Mouse (Mus musculus): ENCODE measurements at regions not wholly inside any gene's neighbourhood (a gene's known extent, or its start where the extent isn't known, plus 50 kb on each side); places are given as distances from the start of the nearest gene placed in this dataset.
A peak's percentile ranks its signal among the peaks of the same experiment; 100 is the strongest.

DNA sequence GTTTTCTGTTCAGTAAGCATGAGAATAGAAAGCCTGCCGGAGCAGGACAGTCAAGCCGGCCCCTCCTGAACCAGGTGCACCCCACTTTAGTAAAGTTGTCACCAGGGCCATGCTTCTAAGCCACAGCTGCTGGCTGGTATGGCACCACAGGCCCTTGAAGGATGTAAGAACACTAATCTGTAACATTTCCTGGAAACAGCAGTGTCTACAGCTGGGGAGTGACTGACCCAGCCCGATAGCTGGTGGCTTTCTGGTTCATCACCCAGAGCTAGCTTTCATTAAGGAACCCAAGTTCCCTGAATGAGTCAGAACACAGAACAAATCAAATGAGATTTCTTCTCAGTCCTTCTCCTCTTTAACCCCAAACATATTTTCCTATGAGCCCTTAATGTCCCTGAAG, 82.4 kb upstream of the Nkx1-1 start:
- H3K36me3 ChIP-seq (ENCODE audit: control insufficient read depth, insufficient read depth, low read length, poor library complexity, severe bottlenecking): peaks cover 9% of the 10 kb centered on the region; the same call in 1 of the 2 replicates
- H3K4me1 ChIP-seq (ENCODE audit: control insufficient read depth in 2 of 2, insufficient read depth in 2 of 2, low read length in 2 of 2, poor library complexity in 1 of 2): peaks cover 9 to 24% of the 10 kb centered on the region in 2 experiments; a peak in 3 of 4 replicates
- in situ Hi-C loops (cut with MboI; ENCODE audit: low sequenced_read_pairs in 2 of 2, unreplicated experiment in 2 of 2): loop anchor here in 1 of 2 experiments (25.0 kb wide), 1 partner anchor 104 kb away; no protein-coding TSS in a partner anchor
- TF ChIP-seq HCFC1 (IDR thresholded peaks at IDR 0.05; ENCODE audit: borderline replicate concordance, insufficient read depth, low read length) (no peak), ZNF384 (IDR thresholded peaks at IDR 0.05; ENCODE audit: low read depth, low read length) (no peak), ZC3H11A (IDR thresholded peaks at IDR 0.05; ENCODE audit: borderline replicate concordance, low read depth, low read length) (no peak), MAFK (IDR thresholded peaks at IDR 0.05; ENCODE audit: insufficient read depth, low read depth, low read length) (no peak), CHD2 (IDR thresholded peaks at IDR 0.05; ENCODE audit: low read depth, low read length) (no peak)
- H3K9ac ChIP-seq (ENCODE audit: insufficient read depth, low read depth, low read length, poor library complexity, severe bottlenecking): no peak overlapping the region
- no peak overlapping the region for H3K4me3 ChIP-seq (ENCODE audit: insufficient read depth in 1 of 2, low read depth in 1 of 2, low read length in 2 of 2, poor library complexity in 1 of 2, severe bottlenecking in 1 of 2)
- no peak for DNase-seq (ENCODE audit: low read depth, low spot score)
- no peak overlapping the region for H3K27ac ChIP-seq (ENCODE audit: insufficient read depth, low read depth, low read length, poor library complexity, severe bottlenecking)
- H3K9me3 ChIP-seq (ENCODE audit: control insufficient read depth, insufficient read depth, low read depth, low read length): no peaks in the 10 kb centered on the region

- Histone ChIP-seq H3K4me1 (ENCODE audit: control insufficient read depth in 2 of 2, insufficient read depth in 2 of 2, low read length in 2 of 2, poor library complexity in 1 of 2) (peaks cover 2 to 5% of the 10 kb centered on the region in 2 experiments; a peak in 1 of 4 replicates), H3K9ac (ENCODE audit: insufficient read depth, low read depth, low read length, poor library complexity, severe bottlenecking) (peak overlapping the region; percentile 14; the same call in 1 of the 2 replicates), H3K36me3 (ENCODE audit: control insufficient read depth, insufficient read depth, low read length, poor library complexity, severe bottlenecking) (peaks cover 9% of the 10 kb centered on the region), H3K4me3 (ENCODE audit: insufficient read depth in 1 of 2, low read depth in 1 of 2, low read length in 2 of 2, poor library complexity in 1 of 2, severe bottlenecking in 1 of 2) (peak overlapping the region; percentile 33 to 47), H3K27ac (ENCODE audit: insufficient read depth, low read depth, low read length, poor library complexity, severe bottlenecking) (no peak overlapping the region), H3K9me3 (ENCODE audit: control insufficient read depth, insufficient read depth, low read depth, low read length) (no peaks in the 10 kb centered on the region)
- in situ Hi-C loops (cut with MboI; ENCODE audit: low sequenced_read_pairs in 2 of 2, unreplicated experiment in 2 of 2): loop anchor here in 1 of 2 experiments (25.0 kb wide), 1 partner anchor 100 kb away; no protein-coding TSS in a partner anchor
- no peak for TF ChIP-seq ZNF384 (IDR thresholded peaks at IDR 0.05; ENCODE audit: low read depth, low read length)
- no peak for TF ChIP-seq CHD2 (IDR thresholded peaks at IDR 0.05; ENCODE audit: low read depth, low read length)
- no peak for TF ChIP-seq HCFC1 (IDR thresholded peaks at IDR 0.05; ENCODE audit: borderline replicate concordance, insufficient read depth, low read length)
- no peak for TF ChIP-seq MAFK (IDR thresholded peaks at IDR 0.05; ENCODE audit: insufficient read depth, low read depth, low read length)
- no peak for TF ChIP-seq ZC3H11A (IDR thresholded peaks at IDR 0.05; ENCODE audit: borderline replicate concordance, low read depth, low read length)
- DNase-seq (ENCODE audit: low read depth, low spot score): no peak
Measured at GRCm38 (mm10) chr5:33512253-33512884, 78.6 kb upstream of the Nkx1-1 start.

- Histone ChIP-seq H3K36me3 (ENCODE audit: control insufficient read depth, insufficient read depth, low read length, poor library complexity, severe bottlenecking) (peaks cover 9% of the 10 kb centered on the region), H3K9me3 (ENCODE audit: control insufficient read depth, insufficient read depth, low read depth, low read length) (no peaks in the 10 kb centered on the region), H3K4me3 (ENCODE audit: insufficient read depth in 1 of 2, low read depth in 1 of 2, low read length in 2 of 2, poor library complexity in 1 of 2, severe bottlenecking in 1 of 2) (peak overlapping the region; percentile 33 to 47), H3K27ac (ENCODE audit: insufficient read depth, low read depth, low read length, poor library complexity, severe bottlenecking) (no peak overlapping the region), H3K9ac (ENCODE audit: insufficient read depth, low read depth, low read length, poor library complexity, severe bottlenecking) (peak overlapping the region; percentile 14; the same call in 1 of the 2 replicates), H3K4me1 (ENCODE audit: control insufficient read depth in 2 of 2, insufficient read depth in 2 of 2, low read length in 2 of 2, poor library complexity in 1 of 2) (peaks cover 2 to 3% of the 10 kb centered on the region in 2 experiments; a peak in 1 of 4 replicates)
- no peak for TF ChIP-seq MAFK (IDR thresholded peaks at IDR 0.05; ENCODE audit: insufficient read depth, low read depth, low read length)
- no peak for TF ChIP-seq ZNF384 (IDR thresholded peaks at IDR 0.05; ENCODE audit: low read depth, low read length)
- no peak for TF ChIP-seq CHD2 (IDR thresholded peaks at IDR 0.05; ENCODE audit: low read depth, low read length)
- TF ChIP-seq HCFC1 (IDR thresholded peaks at IDR 0.05; ENCODE audit: borderline replicate concordance, insufficient read depth, low read length): no peak
- TF ChIP-seq ZC3H11A (IDR thresholded peaks at IDR 0.05; ENCODE audit: borderline replicate concordance, low read depth, low read length): no peak
- in situ Hi-C loops (cut with MboI; ENCODE audit: low sequenced_read_pairs in 2 of 2, unreplicated experiment in 2 of 2): loop anchor here in 1 of 2 experiments (25.0 kb wide), 1 partner anchor 99 kb away; no protein-coding TSS in a partner anchor
- no peak for DNase-seq (ENCODE audit: low read depth, low spot score)
Measured at GRCm38 (mm10) chr5:33511529-33512252, 77.9 kb upstream of the Nkx1-1 start.

GRCm38 (mm10) chr5:33505786-33506185, 72.0 kb upstream of the Nkx1-1 start:
- TF ChIP-seq HCFC1 (IDR thresholded peaks at IDR 0.05; ENCODE audit: borderline replicate concordance, insufficient read depth, low read length): no peak
- no peak for TF ChIP-seq MAFK (IDR thresholded peaks at IDR 0.05; ENCODE audit: insufficient read depth, low read depth, low read length)
- no peak for TF ChIP-seq ZNF384 (IDR thresholded peaks at IDR 0.05; ENCODE audit: low read depth, low read length)
- TF ChIP-seq ZC3H11A (IDR thresholded peaks at IDR 0.05; ENCODE audit: borderline replicate concordance, low read depth, low read length): no peak
- TF ChIP-seq CHD2 (IDR thresholded peaks at IDR 0.05; ENCODE audit: low read depth, low read length): no peak
- Histone ChIP-seq H3K4me1 (ENCODE audit: control insufficient read depth in 2 of 2, insufficient read depth in 2 of 2, low read length in 2 of 2, poor library complexity in 1 of 2) (peaks cover 0 to 17% of the 10 kb centered on the region in 2 experiments; a peak in 1 of 4 replicates), H3K9me3 (ENCODE audit: control insufficient read depth, insufficient read depth, low read depth, low read length) (no peaks in the 10 kb centered on the region), H3K27ac (ENCODE audit: insufficient read depth, low read depth, low read length, poor library complexity, severe bottlenecking) (no peak overlapping the region), H3K36me3 (ENCODE audit: control insufficient read depth, insufficient read depth, low read length, poor library complexity, severe bottlenecking) (peaks cover 2% of the 10 kb centered on the region), H3K4me3 (ENCODE audit: insufficient read depth in 1 of 2, low read depth in 1 of 2, low read length in 2 of 2, poor library complexity in 1 of 2, severe bottlenecking in 1 of 2) (no peak overlapping the region), H3K9ac (ENCODE audit: insufficient read depth, low read depth, low read length, poor library complexity, severe bottlenecking) (no peak overlapping the region)
- no peak for DNase-seq (ENCODE audit: low read depth, low spot score)
- in situ Hi-C loops (cut with MboI; ENCODE audit: low sequenced_read_pairs in 2 of 2, unreplicated experiment in 2 of 2): loop anchor here in 1 of 2 experiments (25.0 kb wide), 1 partner anchor 93 kb away; no protein-coding TSS in a partner anchor
